Mouse (Mus musculus): ENCODE results near the gene Prickle3.
A peak's percentile ranks its signal among the peaks of the same experiment; 100 is the strongest.
"Not testable (repeated sequence)": the region's sequence is repeated elsewhere in the genome, so short reads cannot be mapped to it uniquely, and the experiment has no call there.

The Prickle3 gene

GRCm38 (mm10) chrX:7670921-7671623, 14.0 kb downstream of the Prickle3 start, which contains the start of gene Plp2:
TSS of gene Plp2 (minus strand) at chrX:7671390.
- no peak for DNase-seq (ENCODE audit: low spot score in 2 of 2)

- DNase-seq (ENCODE audit: low spot score in 2 of 2) = no peak
These were observed 15.7 kb downstream of the Prickle3 start for GRCm38 (mm10) chrX:7672739-7673138.

GRCm38 (mm10) chrX:7673578-7674281, 16.7 kb downstream of the Prickle3 start:
- DNase-seq (ENCODE audit: low spot score in 2 of 2) = no peak

GRCm38 (mm10) chrX:7674284-7675000, 17.4 kb downstream of the Prickle3 start:
- DNase-seq (ENCODE audit: low spot score in 2 of 2) = no peak

GRCm38 (mm10) chrX:7675001-7675380, 17.9 kb downstream of the Prickle3 start:
- DNase-seq (ENCODE audit: low spot score in 2 of 2) = no peak

- no peak for DNase-seq (ENCODE audit: low spot score in 2 of 2)
These were observed 21.9 kb downstream of the Prickle3 start for GRCm38 (mm10) chrX:7678986-7679385.

- peak; percentile 66 to 73 for DNase-seq (ENCODE audit: low spot score in 2 of 2)
These were observed 22.5 kb downstream of the Prickle3 start for GRCm38 (mm10) chrX:7679405-7680056.

- no peak for DNase-seq (ENCODE audit: low spot score in 2 of 2)
These were observed 23.0 kb downstream of the Prickle3 start for GRCm38 (mm10) chrX:7680057-7680412.

- no peak for DNase-seq (ENCODE audit: low spot score in 2 of 2)
These were observed 23.8 kb downstream of the Prickle3 start, which contains the start of gene Magix for GRCm38 (mm10) chrX:7680864-7681263. TSS of gene Magix (minus strand) at chrX:7681251.

GRCm38 (mm10) chrX:7688321-7688720, 31.3 kb downstream of the Prickle3 start:
- no peak for DNase-seq (ENCODE audit: low spot score in 2 of 2)

GRCm38 (mm10) chrX:7690486-7690885, 33.4 kb downstream of the Prickle3 start:
- no peak for DNase-seq (ENCODE audit: low spot score in 2 of 2)

GRCm38 (mm10) chrX:7692862-7693261, 35.8 kb downstream of the Prickle3 start:
- DNase-seq (ENCODE audit: low spot score in 2 of 2) = no peak

- DNase-seq (ENCODE audit: low spot score in 2 of 2) = no peak
These were observed 39.5 kb downstream of the Prickle3 start for GRCm38 (mm10) chrX:7696520-7696919.

GRCm38 (mm10) chrX:7696954-7697381, 39.9 kb downstream of the Prickle3 start, which contains the start of gene Gpkow:
TSS of gene Gpkow (plus strand) at chrX:7697131.
- peak; percentile 67 to 79 for DNase-seq (ENCODE audit: low spot score in 2 of 2)

- not testable (repeated sequence) for DNase-seq (ENCODE audit: low spot score in 2 of 2)
These were observed 56.7 kb downstream of the Prickle3 start for GRCm38 (mm10) chrX:7713764-7714134.

GRCm38 (mm10) chrX:7714135-7714899, 57.3 kb downstream of the Prickle3 start, which contains the start of gene Wdr45:
TSS of gene Wdr45 (plus strand) at chrX:7714333.
- DNase-seq (ENCODE audit: low spot score in 2 of 2) = peak; percentile 88 to 93

- not testable (repeated sequence) for DNase-seq (ENCODE audit: low spot score in 2 of 2)
These were observed 59.0 kb downstream of the Prickle3 start for GRCm38 (mm10) chrX:7716058-7716457.

Measured in frontal cortex, postnatal 14 days (tissue).